Mouse (Mus musculus) erythroblast, embryonic 14.5 days (primary cell): ENCODE data around the gene Mum1l1. TPM values are rescaled to one million over a fixed set of nuclear protein-coding genes. Genes with fewer than 3 reads are reported as not detected.

Source experiments
- H3K27me3 ChIP-seq: 2 replicates; pipeline ENCODE4 v1.6.1; 2012; ENCODE audit warnings: inconsistent platforms; ENCODE audit not compliant: control insufficient read depth
- H3K36me3 ChIP-seq: 2 replicates; pipeline ENCODE4 v1.6.1; 2012; ENCODE audit warnings: mild to moderate bottlenecking, inconsistent platforms; ENCODE audit not compliant: control insufficient read depth
- H3K4me1 ChIP-seq: 2 replicates; pipeline ENCODE4 v1.6.1; 2012; ENCODE audit warnings: inconsistent platforms; ENCODE audit not compliant: control insufficient read depth
- H3K4me3 ChIP-seq: replicated peaks from 2 replicates; pipeline ENCODE3; 2012; ENCODE audit warnings: moderate library complexity, mild to moderate bottlenecking, inconsistent platforms
- H3K9me3 ChIP-seq: 2 replicates; pipeline ENCODE4 v1.6.1; 2012; ENCODE audit warnings: low read length, inconsistent platforms, mixed read lengths; ENCODE audit not compliant: control insufficient read depth
- GATA1 ChIP-seq: IDR thresholded peaks from 2 replicates; pipeline ENCODE4 v1.6.1; 2012; ENCODE audit warnings: low read length, inconsistent platforms, mixed read lengths
- TAL1 ChIP-seq: IDR thresholded peaks from 3 replicates; pipeline ENCODE4 v1.6.1; 2012; ENCODE audit warnings: low read length, inconsistent platforms, mixed read lengths
- polyA plus RNA-seq: library from polyadenylated mRNA; stranded (reverse); fragments of >175 nt; gene quantifications from 2 replicates; pipeline ENCODE4 v1.2.3, GENCODE M21; 2012

Gene Mum1l1
- polyA plus RNA-seq, 1 experiment, result not detected

GRCm38 (mm10) chrX:139219017-139219416 lies 9.2 kb downstream of the Mum1l1 start:
- Histone ChIP-seq H3K27me3 (peaks cover 2% of the 10 kb centered on the region; the same call in 1 of the 2 replicates), H3K9me3 (no peaks in the 10 kb centered on the region), H3K36me3 (no peaks in the 10 kb centered on the region), H3K4me3 (no peak overlapping the region), H3K4me1 (no peaks in the 10 kb centered on the region)
- TF ChIP-seq TAL1, result no peak
- no peak for TF ChIP-seq GATA1

GRCm38 (mm10) chrX:139220830-139221229 lies 11.0 kb downstream of the Mum1l1 start:
- Histone ChIP-seq H3K36me3 (no peaks in the 10 kb centered on the region), H3K27me3 (no peaks in the 10 kb centered on the region), H3K4me3 (no peak overlapping the region), H3K4me1 (no peaks in the 10 kb centered on the region), H3K9me3 (no peaks in the 10 kb centered on the region)
- TF ChIP-seq GATA1, result no peak
- no peak for TF ChIP-seq TAL1

GRCm38 (mm10) chrX:139221893-139222292 lies 12.1 kb downstream of the Mum1l1 start:
- no peaks in the 10 kb centered on the region for H3K4me1 ChIP-seq
- H3K36me3 ChIP-seq, result no peaks in the 10 kb centered on the region
- H3K9me3 ChIP-seq, result no peaks in the 10 kb centered on the region
- TF ChIP-seq GATA1 (no peak), TAL1 (no peak)
- H3K4me3 ChIP-seq, result no peak overlapping the region
- H3K27me3 ChIP-seq, result no peaks in the 10 kb centered on the region

GRCm38 (mm10) chrX:139231143-139231542 lies 21.3 kb downstream of the Mum1l1 start:
- H3K4me1 ChIP-seq, result no peaks in the 10 kb centered on the region
- 0 out of 2 replicates have a peak, but pooled peaks cover 2% of the 10 kb centered on the region for H3K9me3 ChIP-seq
- H3K27me3 ChIP-seq, result no peaks in the 10 kb centered on the region
- H3K4me3 ChIP-seq, result no peak overlapping the region
- TF ChIP-seq TAL1 (no peak), GATA1 (no peak)
- no peaks in the 10 kb centered on the region for H3K36me3 ChIP-seq

DNA sequence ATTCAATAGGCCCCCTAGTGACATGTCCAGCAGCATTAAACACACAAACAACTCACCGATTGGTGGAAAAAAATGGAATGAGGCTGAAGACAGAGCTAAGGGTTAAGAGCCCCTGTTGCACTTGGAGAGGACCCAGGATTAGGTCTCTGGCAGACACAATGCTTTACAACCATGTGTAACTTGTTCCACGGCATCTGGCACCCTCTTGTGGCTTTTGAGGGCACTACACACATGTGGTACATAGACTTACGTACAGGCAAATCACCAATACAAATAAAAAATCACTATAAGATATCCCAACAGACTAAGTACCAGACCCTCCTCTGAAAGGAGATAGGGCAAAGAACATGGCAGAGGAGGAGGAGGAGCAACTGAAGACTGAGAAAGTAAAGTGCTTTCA lies 37.5 kb downstream of the Mum1l1 start:
- H3K9me3 ChIP-seq, result no peaks in the 10 kb centered on the region
- TF ChIP-seq GATA1 (no peak), TAL1 (no peak)
- H3K4me3 ChIP-seq, result no peak overlapping the region
- H3K27me3 ChIP-seq, result no peaks in the 10 kb centered on the region
- H3K4me1 ChIP-seq, result no peaks in the 10 kb centered on the region
- no peaks in the 10 kb centered on the region for H3K36me3 ChIP-seq

DNA sequence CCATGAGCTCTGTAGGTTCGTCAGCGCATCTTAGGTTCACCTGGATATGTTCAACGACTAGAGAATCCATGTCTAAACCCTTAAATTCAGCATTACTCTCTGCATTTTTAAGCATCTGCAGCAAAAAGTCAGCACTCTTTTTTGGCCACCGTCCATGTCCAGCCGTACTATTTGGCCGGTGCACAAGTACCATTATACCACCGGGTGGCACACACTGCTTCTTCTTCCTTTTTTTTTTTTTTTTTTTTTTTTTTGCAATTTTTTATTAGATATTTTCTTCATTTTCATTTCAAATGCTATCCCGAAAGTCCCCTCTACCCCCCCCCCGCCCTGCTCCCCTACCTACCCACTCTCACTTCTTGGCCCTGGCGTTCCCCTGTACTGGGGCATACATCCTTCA lies 47.2 kb downstream of the Mum1l1 start:
- TF ChIP-seq TAL1, result no peak
- no peak for TF ChIP-seq GATA1
- Histone ChIP-seq H3K27me3 (no peaks in the 10 kb centered on the region), H3K36me3 (no peaks in the 10 kb centered on the region), H3K4me1 (no peaks in the 10 kb centered on the region), H3K4me3 (no peak overlapping the region), H3K9me3 (no peaks in the 10 kb centered on the region)

- Histone ChIP-seq H3K36me3 (no peaks in the 10 kb centered on the region), H3K4me3 (no peak overlapping the region), H3K27me3 (no peaks in the 10 kb centered on the region), H3K4me1 (no peaks in the 10 kb centered on the region), H3K9me3 (no peaks in the 10 kb centered on the region)
- TF ChIP-seq GATA1 (no peak), TAL1 (no peak)
These were observed 72.1 kb downstream of the Mum1l1 start for GRCm38 (mm10) chrX:139281966-139282365.

Other genes starting within 250 kb of the Mum1l1 start
- gene Serpina7, start 124.8 kb upstream of the Mum1l1 start, polyA plus RNA-seq, result not detected in 2 replicates
- not detected in 2 replicates for gene 4930513O06Rik, start 123.8 kb upstream of the Mum1l1 start, polyA plus RNA-seq
- gene 4933428M09Rik, start 30.8 kb upstream of the Mum1l1 start, polyA plus RNA-seq, result not detected in 2 replicates
- gene Trap1a, start 123.6 kb downstream of the Mum1l1 start, polyA plus RNA-seq, result not detected in 2 replicates